Mouse (Mus musculus) neural tube, embryonic 10.5 days (tissue): ENCODE measurements at regions not wholly inside any gene's neighbourhood (a gene's known extent, or its start where the extent isn't known, plus 50 kb on each side); places are given as distances from the start of the nearest gene placed in this dataset.

Source experiments
- DNase-seq: peaks from one replicate; pipeline ENCODE4 v3.0.0-alpha.2; 2017; ENCODE audit warnings: low spot score; ENCODE audit errors: extremely low spot score

DNA sequence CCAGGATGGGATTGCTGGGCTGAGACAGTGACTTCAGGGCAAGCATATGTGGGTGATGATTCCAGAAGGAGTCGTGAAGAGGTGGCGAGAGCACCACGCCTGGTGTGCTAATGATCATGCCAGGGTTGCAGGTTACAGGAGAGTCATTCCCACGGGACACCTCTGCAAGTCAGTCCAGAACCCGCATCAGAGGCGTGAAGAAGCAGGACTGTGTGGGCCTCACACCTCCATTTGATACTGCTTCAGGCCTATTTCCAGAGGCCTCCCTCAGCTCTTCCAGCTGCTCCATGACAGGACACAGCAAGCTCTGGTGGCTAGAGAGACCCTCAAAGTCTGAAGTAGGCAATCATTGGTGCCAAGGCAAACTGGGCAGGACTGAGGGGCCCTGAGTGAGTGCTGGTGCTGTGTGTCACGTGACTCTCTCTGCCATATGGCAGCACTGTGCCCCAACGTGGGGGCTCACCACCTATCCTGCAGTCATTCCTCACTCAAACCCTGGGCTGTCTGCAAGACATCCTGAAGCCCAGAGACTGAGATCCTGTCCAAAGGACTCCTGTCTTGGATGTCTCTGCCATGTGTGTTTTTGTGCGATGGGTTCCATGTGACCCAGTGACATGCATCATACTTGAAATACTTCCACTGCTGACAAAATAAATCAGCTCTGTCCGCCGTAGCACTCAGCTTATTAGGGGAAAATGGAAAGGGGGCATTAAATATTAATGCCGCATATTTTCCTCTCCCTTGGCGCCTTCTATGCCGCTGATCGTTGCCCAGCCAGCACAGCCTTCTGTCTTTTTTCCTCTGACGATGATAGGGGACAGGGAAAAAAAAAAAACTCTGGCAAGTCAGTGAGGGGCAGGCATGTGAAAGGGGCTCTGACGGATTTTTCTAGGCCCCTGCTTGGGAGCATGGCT lies 247.6 kb upstream of the Habp2 start:
- DNase-seq, result no peak

DNA sequence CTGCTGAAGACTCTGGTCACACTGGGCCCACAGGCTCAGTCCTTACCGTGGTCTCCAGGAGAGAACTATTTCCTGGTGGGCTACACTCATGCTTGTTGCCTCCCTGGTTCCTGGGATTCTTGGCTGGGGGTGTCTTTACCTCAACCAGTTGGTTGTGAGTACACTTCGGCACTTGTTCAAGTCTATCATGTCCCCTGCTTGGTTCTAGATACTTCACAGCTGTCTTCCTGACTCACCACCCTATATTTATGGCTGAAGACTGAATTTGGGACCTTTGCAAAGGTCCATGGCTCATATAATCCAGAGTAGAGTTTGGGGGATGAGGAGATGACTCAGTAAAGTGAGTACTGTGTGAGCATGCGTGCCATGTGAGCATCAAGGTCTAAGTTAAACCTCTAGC lies 245.0 kb upstream of the Habp2 start:
- DNase-seq, result no peak

DNA sequence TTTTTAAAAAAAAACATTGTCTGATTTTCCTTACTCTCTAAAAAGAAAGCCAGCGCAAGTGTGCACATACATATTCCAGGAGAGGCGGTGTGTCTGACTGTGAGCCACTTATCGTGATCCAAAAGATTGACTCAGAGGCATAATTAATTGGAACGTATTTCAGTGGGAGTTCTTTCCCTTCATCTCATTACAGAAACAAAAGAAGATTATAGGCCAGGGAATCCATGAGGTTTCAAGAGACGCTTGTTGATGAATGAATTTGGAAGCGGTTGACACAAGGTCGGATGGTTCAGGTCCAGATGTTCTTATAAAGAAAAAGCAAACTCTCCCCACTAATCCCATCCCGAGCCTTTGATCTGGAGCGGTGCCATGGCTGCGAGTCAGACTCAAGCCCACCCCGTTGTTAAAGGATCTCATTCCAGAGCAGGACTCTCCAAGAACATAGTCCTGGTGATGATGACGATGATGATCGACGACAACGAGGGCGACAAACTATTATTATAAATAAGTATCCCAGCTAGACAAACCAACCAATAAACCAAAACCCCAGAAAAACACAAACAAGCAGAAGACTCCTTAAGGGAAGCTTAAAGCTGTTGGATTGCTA lies 240.1 kb upstream of the Habp2 start:
- DNase-seq, result no peak

DNA sequence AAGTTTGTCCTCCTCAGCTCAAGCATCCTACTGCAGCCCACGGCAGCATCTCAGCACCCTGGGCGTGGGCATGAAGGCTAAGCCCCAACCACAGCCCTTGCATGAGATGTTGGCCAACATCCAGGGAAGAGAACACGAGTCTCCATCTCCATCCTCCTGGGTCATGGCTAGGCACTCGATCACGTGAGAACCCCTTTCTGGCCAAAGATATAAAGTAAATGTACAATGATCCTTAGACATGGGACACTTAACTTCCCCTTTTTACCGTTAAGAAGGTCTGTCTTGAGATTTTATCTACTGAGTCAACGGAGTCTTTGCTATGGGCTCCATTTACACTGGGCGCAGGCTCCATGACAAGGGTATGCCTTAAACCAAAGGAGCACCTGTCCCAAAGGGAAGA lies 232.8 kb upstream of the Habp2 start:
- DNase-seq, result no peak

DNA sequence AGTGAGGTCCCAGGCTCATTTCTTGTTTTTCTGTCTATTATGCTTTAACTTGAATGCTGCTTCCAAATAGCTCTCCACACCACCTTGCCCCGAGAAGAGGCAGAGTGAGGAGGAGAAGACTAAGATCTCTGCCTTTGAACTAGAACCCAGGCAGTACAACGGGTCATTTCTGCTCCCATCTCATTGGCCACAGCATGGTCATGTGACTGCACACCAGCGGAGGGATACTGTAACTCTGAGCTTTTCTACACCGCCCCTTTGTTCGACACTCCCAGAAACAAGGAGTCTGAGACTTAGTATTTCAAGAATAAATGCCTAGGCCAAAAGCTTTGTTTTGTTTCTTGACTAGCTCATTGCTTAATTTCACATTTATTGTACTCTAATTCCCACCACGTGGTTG lies 230.5 kb upstream of the Habp2 start:
- DNase-seq, result no peak

DNA sequence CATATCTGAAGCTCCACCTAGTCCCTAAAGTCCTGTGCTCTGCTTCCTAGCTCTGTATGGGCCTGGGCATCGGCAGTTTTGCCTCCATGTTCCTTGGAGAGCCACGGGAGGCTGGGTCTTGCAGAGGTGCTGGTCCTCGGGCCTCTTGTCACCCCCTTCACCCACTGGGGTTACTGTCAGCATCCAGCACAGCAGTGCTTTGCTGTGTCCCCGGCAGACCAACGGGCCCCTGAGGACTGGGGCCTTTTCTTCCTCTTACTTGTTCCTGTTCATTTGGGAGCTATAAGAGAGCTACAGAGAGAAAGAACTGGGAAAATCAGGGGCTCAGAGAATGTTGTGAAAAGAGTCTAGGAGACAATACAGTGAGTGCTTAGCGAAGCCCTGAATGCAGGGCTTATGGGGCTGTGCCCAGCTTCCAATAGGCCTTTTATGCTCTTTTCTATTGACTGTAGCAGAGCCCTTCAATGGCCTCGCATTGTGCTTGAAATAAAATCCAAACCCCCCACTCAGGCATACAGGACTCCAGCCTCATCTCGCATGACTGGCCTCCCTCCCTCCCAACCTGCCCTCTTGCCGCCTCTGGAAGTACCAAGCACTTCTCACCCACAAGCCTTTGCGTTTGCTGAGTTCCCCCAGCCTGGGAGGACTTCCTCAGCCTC lies 224.9 kb upstream of the Habp2 start:
- DNase-seq, result peak; percentile 39

DNA sequence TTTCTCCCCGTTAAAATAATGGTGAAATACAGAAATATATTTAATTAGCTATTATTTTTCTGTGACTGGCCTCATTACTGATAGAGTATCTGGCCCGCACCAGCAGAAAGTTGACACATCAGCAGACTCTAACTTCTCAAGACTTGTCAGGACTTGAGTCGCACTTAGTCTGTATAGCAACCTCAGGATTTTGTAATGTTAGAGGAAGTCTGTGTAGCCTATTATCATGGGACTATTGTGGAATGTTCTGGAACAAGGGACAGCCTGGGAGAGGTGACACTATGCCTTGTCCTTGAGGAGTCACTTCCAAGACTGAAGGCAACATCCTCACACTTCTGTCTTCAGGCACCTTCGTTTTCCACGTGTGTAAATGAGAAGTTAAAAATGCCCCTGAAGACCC lies 223.8 kb upstream of the Habp2 start:
- no peak for DNase-seq

DNA sequence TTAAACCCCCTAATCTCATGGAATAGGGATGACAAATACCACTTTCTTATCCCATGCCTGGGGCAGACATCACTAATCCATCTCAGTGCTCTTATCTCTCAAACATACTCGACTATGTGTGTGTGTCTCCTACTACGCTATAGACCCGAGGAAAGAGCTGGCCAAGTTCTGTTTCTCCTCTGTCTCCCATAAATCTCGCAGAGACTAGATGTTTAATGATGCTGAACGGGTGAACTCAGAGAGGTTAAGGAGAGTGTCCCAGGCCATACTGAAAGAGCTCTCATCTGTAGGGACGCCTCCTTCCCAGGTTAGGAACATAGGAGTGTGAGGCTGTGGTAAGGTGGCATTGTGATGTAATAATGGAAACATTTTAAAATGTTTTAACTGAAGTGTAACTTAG lies 221.2 kb upstream of the Habp2 start:
- no peak for DNase-seq

DNA sequence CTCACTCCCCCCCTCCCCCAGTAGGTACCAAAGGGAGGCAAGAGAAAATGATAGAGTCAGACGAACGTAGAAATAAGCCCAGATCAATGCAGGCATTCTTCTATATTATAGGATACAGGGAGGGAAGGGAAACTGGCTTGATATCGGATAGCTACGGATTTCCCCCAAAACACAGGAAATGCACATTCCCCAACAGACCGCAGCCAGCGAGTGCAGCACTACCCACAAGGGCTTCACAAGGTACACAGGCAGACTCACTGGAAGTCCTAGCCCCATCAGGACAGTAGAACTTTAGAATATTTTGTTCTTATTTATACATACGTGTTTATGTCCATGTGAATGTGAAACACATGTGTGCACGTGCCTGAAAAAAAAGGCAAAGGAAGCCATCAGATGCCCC lies 218.8 kb upstream of the Habp2 start:
- DNase-seq, result no peak

DNA sequence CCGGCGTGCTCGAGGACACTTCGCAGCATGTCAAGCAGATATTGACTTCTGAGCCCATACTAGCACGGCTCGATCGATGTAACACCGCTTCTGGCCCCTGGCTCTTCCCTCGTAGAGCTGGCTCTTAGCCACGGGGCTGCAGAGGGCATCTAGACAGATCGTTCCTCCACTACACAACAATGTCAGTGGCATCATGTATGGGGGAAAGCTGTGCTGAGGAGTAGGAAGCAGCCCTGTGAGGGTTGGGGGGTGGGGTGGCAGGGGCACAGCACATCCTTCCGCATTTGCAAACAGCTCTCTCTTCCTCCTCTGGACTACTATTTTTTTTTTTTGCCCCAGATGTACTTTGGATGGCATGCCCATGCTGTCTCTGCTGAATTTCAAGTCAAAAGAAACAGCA lies 218.1 kb upstream of the Habp2 start:
- DNase-seq, result no peak

DNA sequence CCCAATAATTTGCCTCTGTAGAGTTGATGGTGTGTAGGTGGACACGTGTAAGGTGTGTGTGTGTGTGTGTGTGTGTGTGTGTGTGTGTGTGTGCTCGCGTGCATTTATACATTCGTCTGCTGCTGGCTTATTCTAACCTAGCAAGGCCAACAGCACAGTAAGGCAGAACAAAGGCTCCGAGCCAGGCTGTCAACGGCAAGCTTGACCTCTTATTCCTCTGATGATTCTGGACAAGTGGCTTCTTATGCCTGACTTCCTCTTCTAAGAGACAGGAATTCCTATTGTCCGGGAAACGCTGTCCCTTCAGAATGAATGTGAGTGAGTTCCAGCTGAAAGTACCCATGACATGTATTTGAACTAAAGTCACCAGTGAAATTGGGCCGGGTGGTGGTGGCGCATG lies 217.7 kb upstream of the Habp2 start:
- peak; percentile 30 for DNase-seq

DNA sequence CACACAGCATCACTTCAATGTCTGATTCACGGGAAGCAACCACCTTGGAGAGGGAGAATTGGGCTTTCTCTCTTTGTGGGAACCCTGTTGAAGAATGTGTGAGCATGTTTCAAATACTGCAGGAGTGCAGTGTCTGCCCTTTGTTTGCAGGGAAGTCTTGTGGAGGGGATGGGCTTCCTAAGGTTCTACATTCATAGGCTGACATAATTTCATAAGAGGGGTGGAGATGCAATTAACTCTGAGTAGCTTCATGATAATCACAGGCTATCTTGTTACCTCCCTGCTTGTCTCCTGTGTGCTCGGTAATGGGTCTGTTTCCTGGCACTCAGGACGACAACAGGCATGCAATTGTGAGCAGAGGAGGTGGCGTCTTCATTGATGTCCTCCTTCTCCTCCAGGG lies 215.6 kb upstream of the Habp2 start:
- DNase-seq, result no peak

DNA sequence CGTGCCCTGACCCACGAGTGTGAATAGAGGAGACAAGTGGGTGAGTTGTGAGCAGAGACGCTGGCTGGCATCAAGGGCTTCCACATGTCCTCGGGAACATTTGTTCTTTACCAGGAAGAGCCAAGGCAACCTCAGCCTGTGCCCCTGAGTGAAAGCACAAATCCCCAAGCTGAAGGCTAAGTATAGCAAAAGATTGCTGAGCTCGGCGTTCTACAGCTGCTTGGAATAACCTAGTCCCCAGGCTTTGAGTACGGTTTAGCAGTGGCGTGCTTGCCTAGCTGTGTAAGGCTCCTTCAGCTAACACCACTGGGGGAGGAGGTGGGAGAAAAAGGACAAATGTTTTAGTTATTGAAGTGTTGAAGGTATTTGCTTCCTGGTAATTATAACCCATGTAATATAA lies 210.8 kb upstream of the Habp2 start:
- DNase-seq, result no peak

DNA sequence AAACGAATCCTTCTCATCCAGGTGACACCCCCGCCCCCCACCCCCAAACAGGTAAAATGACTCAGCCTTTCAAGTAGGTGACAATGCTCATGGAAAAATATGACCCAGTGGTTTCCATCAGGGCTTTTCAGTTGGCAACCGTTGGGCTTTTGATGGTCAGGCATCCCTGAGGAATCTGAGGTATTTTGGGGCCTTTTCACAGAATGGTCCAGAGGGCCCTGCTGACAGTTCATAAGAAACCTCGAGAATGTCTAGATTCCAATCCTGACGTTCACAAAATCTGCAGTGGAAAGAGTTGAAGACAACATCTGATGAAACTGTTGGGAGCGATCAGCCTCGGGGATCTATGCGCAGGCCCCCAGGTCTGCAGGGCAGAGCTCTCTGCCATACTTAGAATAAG lies 209.4 kb upstream of the Habp2 start:
- DNase-seq, result no peak

DNA sequence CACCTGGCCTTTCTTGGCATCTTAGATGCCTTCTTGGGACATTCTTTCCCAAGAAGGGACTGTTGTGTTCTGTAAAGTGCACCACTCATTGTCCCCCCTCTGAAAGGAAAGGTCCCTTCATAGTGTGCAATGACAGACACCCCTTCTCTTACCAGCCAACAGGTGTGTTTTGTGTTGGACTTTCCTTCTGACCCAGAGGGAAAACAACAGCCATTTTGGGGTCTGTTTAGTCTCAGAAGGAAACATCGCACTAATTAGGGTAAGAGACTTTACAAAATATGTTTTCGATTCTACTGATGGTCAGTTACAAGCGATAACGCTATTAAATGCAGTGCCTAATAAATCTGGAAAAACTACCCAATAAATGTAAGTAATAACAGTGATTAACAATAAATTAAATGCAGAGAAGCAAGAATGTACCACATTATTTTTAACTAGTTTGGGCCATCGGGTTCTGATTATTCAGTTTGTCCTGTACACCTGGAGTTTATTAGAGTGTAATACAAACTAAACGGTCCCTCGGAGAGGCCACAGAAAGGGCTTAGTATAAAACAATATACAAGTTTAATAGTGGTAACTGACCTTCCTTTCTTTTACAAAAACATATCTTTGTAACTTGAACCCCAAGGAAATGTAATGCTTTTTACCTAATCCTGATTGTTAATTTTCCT lies 200.4 kb upstream of the Habp2 start:
- DNase-seq, result no peak

DNA sequence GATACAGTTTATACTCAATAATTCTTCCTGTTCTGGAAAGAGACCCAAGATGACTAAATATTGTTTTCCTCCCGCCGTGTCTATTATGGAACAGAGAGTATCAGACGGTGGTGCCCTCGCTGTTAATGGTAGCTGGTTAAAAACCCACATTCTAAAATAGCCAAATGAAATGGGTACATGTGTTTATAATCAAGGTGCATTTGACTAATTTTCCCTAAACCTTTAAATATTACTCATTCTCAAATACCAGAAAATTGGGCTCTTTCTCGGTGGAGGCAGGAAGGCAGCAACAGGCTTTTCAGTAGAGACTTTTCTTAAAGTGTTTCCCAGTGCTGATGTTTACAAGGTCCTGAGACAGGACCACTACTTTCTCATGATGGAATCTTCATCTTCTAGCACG lies 199.8 kb upstream of the Habp2 start:
- DNase-seq, result no peak

DNA sequence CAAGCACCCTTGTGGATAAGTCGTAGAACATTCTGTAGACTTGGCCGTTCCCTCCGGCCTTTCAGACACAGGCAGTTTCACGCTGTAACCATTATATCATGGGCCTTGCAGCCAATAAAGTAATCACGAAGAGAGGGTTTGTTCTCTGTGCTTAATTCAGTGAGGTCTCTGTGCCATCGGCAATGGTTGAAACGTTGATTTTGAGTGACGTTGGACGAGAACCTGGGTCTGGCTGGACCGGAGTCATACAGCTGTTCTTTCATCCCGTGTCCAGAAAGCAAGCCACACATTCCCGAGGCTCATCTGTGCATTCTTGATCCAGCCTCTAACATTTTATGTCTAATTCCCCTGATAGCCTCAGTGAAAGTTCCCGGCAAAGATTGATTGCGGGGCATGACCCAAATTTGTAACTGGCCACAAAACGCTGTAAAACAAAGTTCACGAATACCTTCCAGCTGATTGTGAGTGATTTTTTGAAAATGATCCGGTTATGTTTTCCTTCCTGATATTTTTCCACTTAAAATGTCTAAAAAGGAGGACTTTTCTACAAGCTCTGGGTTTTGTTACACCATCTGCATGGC lies 197.1 kb upstream of the Habp2 start:
- DNase-seq, result no peak

DNA sequence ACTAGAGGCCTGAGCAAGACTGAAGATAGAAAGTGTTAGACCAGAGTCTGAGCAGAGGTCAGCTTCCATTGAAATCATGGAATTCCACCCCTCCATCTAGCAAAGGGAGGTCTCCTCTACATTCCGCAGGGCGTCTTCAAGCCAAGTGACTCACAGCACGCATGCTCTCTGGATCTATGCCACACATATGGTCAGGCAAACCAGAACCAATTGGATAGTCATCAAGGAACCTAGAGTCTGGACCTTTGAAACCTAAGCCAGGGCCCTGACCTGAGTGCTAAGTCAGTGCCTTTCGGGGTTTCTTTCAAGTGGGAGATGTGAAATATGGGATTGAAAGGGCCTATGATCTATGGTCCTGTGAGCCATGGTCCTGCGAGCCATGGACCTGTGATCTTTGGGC lies 195.4 kb upstream of the Habp2 start:
- no peak for DNase-seq

DNA sequence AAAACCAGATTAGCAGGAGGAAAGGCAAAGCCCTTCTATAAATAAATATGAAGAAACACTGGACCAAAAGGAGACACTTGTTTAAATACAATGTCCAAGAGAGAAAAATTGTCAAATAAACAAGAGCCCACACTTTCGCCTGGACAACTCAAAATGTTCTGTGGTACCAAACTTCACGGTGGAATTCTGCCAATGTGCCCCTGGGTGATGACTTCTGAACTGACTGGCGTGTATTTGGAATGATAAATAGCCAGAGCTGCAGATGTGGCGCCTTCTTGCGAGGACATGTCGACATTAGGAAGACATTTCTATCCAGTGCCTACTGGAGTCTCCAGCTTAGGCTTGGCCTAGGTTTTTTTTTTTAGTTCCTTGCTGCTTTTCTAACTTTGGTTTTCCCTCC lies 191.1 kb upstream of the Habp2 start:
- no peak for DNase-seq

DNA sequence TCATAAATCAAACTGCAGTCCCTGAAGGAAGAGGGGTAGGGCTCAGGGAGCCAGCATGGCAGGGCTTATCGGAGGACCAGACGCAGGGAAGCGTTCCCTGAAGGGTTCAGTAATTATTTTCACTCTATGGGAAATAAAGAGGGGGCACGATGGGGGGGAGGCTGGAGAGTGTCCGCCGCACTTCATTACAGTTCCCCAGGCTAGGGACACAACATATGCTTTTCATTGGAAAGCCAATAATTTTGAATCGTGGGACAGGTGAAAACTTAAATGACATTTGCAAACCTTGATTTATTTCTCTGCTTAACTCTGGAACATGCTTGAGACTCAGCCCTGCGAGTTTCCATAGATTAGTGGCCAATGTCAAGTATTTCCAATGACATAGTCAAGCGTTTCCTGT lies 187.2 kb upstream of the Habp2 start:
- no peak for DNase-seq

DNA sequence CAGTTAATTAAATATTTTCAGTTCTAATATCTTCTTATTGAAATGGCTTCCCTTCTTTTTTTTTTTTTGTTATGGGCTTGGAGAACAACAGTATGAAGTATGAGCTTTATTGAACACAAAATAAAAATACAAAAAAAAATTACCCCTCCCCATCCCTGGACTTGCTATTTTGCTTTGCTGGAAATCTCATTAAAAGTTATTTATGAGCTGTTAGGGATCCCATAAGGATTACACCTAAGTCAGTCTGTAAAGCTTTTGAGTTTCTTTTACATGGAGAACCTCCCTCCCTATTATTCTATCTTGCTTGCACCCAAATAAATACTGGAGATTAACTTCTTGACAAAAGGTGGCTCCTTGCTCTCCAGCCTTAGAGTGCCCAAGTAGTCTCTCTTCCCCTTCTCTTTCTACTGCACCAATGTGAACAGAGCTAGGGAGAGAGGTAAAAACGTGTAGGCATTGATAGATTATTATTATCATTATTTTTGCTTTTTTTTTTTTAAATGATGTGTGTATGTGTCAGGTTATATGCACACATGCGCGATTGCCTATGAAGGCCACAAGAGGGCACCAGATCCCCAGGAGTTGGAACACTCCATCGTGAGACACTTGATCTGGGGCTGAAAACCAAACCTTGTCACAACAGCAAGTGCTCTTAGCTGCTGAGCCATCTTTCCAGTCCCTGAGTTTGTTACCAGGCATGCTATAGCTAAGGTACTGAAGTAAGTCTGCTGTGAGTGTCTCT lies 186.6 kb upstream of the Habp2 start:
- no peak for DNase-seq
